Mouse (Mus musculus) 416B (cell line): Measurements from ENCODE around the gene Pdk3.

ENCODE experiments used
- DNase-seq: peaks from one replicate; pipeline ENCODE4 v3.0.0; 2011; ENCODE audit warnings: low read depth

The Pdk3 gene

DNA sequence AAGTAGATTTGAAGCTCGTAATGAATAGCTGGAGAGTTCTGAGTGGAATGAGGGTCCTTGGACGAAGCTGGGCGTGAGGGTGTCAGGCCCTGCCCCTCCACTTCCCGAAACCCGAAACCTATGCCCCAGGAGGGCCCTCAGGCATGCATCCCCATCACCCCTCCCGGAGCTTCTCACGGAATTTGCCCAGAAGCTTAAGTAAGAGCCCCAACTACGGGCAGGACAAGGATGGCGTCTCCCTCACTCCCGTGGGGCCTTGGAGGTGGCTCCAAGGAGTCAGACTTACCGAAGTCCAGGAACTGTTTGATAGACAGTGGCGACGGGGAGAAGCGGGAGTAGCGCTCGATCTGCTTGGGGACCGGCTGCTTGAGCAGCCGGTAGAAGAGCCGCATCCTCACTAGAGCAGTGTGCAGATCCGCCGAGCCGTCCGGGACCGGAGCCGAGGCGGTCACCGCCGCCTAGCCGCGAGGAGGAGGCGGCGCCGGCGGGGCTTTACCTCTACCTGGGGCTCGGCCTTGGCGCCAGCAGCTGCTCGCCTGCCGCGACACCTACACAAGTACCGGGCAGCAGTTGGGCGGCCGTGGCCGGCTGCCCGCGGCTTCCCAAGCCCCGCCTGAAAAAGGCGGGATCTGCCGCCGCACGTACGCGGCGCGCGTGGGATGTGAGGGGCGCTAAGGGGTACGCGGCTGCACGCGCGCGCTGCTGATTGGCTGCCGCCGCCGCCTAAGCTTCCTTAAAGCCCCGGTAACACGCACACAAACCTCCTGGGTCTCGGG is at the start of gene Pdk3:
Gene Pdk3 (minus strand): TSS at position 641 of the 776 bp plus-strand sequence.
- peak; percentile 91 for DNase-seq

DNA sequence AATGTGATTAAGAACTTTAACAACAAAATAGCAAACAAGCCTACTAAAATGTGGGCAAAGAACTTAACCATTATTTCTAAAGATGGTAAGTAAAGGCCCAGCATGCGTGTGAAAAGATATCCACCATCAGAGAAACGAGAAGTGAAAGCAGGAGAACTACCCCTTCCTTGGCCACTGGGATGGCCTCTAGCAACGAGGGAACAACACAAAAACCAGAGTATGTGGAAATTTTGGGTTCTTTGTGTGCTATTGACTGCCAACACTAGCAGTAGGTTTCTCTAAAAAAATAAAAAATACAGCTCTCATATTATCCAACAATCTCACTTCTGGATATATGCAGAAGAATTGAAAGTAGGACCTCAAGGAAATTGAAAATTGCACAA is 45.6 kb upstream of the Pdk3 start:
- DNase-seq, result no peak

DNA sequence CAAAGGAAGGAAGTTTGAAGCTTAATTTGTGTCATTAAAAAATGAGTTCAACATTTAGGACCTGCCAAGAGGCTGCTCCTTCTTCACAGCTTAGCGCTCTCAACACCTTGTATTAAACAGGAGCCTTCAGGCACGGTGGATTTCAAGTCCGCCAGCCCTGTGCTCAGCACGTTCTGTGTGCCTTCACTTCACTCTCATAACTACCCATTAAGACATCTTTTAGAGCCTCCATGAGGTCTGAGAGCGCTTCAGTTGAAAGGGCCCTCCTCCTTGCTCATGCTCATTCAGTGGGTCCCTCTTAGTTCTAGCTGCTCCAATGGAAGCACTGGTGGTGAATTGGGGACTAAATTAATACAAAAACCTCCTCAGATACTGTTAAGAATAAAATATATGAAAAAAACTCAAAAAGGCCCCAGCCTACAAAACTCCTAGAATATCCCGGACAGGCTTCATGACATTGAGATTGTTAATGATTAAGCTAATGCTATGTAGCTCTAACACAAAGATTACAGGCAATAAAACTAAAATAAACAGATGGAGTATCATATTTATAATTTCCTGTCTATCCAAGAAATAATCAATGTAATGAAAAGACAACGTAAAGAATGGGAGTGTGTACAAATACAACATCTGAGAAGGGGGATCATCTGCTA is 45.1 kb upstream of the Pdk3 start:
- DNase-seq, result no peak

DNA sequence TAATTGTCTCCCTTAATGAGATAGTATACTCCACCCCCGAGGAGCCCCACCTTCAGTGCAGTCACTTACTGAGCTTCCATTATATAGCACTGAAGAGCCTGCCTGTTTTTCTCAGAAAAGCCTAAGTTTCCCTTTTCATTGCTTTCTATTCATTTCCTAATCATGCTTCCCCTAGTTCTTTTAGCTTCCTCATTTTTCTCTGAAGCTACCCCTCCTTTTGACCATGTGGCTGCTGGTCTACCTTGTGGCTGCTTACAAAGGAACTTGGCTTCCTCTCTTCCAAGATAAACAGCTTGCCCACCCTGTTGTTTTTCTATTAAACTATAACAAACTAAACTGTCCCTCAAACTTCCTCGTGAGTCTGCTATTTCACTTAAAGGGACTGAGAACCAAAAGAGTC is 31.4 kb upstream of the Pdk3 start:
- peak; percentile 79 for DNase-seq

DNA sequence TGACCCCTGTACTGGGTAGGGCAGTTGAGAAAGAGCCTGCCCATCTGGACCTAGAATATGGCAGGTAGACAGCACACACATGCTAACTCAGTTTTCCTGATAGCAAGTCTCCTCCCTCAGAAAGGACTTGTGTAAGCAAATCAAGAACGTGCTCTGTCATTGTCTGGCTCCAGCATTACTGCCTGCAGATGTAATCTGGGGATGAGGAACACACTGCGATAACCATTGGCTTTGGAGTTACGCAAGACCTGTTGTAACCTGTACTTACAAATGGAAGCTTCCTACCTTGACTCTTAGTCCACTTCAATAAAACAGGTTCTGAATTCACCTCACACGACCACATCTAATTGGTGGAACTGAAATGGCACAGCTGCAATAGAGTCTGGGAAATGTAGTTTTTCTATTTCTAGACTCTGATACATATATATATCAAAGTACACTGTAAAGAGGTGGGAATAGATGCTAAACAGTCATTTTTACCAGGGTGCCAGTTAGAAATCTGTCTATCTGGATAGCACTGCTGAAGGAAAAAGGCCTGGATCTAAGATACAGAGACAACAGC is 30.6 kb upstream of the Pdk3 start:
- peak; percentile 66 for DNase-seq

DNA sequence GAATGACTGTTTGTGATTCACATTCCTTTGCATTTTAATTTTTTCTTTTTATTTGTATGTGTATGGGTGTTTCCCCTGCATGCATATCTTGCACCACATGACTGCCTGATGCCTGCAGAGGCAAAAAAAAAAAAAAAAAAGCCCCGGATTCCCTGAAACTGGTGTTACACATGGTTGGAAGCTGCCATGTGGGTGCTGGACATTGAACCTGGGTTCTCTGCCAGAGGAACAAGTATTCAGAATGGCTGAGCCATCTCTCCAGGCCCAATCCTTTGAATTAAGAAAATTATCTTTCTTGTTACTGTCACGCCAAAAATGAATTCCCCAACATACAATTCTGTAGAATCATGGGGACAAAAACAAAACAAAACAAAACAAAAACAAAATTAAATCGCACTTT is 25.8 kb upstream of the Pdk3 start:
- no peak for DNase-seq

DNA sequence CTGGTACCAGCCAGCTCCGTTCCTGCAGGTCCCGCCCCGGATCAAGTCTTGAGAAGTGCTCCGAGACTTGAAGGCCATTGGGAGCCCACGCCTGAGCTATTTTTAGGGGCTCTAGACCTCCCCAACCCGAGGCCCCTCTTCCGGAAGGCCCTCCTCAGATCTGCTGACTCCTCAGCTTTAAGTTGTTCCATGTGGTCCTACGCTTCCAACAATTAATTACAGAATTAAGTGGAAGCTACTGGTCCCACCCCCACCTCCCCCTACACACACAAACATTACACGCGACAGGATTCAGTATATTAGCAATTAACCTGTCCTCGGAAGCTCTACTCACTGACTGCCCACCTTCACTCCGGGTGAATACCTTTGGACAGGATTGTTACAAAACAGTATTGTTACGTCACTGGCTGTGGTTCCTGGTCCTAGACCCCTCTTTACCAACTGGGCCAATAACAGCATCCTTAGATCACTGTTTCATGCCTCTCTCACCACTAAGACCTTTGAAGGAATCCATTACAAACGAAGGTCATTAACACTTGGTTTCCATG is 410 bp upstream of the Pdk3 start:
- no peak for DNase-seq

DNA sequence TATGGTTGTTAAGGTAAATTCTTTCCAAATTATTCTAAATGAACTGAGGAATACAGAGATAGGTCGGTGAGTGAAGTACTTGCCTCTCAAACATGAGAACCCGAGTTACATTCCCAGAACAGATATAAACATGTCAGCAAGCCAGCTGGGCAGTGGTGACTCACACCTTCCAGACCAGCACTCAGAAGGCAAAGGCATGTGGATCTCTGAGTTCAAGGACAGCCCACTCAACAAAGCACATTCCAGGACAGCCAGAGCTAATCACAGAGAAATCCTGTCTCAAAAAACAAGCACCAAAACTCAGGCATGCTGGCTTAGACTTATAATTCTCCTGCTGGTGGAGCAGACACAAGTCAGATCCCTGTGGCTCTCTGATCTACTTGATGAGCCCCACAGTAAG is 6.2 kb downstream of the Pdk3 start:
- peak; percentile 49 for DNase-seq

DNA sequence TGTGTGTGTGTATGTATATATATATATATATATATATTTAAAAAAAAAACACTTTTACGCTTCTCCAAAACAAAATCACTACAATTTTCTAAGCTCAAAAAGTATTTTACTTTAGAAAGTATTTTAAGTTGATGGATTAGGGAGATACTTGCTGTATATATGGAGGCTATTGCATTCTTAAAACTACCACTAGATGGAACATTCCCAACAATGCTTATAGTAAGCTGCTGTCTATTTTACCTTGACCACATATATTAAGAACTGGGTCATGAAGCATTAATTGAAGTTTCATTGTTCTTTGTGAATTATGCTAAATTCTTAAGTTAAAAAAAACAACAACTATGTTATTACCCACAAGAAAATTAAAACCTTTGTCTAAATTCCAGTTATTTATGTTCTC is 24.0 kb downstream of the Pdk3 start:
- peak; percentile 32 for DNase-seq

DNA sequence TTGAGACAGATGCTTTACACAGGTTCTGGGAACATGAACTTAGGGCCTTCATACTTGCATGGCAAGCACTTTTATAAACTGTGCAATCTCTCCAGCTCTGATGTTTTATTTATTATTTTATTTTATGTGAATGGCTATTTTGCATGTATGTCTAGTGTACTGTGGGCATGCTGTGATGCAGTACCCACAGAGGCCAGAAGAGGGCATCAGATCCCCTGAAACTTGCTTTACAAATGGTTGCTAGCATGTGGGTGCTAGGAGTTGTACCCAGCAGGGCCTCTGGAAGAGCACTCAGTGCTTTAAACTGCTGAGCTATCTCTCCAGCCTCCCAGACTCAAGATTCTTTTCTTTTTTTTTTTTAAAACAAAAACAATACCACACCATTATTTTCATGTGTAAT is 38.8 kb downstream of the Pdk3 start:
- peak; percentile 52 for DNase-seq

DNA sequence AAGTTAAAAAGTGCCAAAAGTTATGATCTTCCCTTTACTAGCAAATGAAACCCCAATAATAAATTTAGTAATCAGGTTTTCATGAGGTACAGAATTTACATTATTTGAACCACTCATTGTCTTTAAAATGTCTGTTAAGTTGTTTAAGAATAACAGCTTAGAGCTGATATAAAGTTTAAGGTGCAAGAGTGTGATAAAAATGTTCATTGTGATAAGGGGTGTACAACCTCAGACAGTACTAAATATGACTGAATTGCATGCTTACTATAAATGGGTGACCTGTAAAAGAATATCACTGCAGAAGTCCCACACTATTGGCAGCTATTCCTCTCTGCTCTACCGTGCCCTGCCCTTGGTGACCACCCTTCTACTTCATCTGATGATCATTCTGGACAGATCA is 42.4 kb downstream of the Pdk3 start:
- no peak for DNase-seq

DNA sequence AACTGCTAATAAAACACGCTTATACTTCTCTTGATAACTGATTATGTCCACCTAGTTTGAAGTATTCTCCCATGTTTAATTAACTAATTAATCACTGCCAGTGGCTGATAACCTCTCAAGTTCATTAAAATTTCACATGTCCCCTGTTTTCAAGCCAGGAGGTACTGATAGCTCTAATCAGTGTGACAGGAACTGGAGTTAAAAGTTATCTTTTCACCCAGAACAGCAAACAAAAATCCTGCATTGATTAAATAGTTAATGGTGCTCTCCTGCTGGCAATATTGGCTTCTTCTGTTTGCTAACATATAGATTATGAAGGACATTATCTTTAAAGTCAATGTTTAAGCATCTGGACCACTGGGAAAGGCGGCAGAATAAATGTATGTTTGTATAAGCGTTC is 71.2 kb downstream of the Pdk3 start:
- DNase-seq, result no peak

DNA sequence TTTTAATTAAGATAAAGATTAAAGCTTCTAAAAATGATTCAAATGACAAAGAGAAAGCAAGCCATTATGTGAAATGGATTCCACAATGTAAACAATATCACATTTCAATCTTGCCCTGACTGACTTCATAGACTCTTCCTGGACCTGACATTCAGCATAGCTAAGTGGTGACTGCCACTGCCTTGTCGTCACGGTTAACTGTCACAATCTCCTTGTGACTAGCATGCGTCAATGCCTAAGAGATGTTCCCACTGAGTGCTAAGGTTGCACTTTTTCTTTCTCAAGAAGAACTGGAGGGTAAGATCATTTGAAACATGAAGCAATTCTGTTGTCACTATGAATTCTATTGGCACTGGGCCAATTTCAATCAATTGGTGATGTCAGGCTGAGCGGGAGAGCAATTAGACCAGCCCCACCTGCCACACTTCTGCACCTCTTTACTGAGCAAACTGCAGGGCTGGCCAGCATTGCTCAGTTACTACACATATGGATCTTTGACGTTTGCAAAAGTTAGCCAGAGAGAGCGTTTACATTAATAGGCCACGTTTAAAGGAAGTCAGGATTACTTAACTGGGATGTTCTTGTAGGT is 75.0 kb downstream of the Pdk3 start:
- peak; percentile 3 for DNase-seq

DNA sequence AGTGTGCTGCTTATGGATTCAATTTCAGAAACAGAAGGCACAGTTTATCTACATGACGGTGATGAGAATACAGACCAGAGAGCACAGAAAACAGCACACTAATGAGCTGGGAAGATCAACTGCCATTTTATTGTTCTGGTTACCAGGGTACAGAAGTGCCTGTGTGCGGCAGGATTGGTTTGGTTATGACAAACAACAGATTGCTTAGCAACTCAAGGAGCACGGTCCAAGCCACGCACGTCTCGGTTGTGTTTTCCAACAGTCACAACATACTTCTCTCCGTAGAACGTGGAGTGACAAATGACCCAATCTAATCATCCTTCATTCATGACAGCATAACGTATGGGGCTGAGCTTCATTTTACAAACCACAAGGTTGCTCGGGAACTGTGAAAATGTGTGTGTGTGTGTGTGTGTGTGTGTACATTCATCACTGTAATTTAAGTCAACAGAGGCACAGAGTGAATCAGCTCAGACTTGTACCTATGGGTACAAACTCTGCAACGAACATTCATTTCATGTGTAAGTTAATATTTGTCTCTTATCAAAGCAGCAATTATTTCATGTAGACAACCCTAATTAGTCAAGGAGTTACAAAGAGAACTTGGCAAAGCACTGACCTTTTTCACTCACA is 76.7 kb downstream of the Pdk3 start:
- DNase-seq, result no peak

DNA sequence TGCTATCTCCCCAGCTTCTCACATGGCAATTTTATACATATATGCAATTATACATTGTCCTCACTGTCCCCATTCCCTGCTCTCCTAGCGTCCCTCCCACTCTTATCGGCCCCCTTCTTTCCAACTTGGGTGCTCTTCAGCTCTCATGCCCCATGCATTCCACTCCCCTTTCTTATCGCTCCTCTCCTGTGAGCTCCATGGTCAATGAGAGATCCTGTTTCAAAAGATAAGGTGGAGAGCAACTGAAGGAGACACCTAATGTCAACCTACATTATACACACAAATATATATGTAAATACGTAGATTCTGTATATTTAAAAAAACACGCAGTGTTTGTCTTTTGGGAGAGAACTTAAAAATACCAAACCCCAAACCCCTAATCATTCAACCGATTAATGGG is 81.4 kb downstream of the Pdk3 start:
- DNase-seq, result no peak

DNA sequence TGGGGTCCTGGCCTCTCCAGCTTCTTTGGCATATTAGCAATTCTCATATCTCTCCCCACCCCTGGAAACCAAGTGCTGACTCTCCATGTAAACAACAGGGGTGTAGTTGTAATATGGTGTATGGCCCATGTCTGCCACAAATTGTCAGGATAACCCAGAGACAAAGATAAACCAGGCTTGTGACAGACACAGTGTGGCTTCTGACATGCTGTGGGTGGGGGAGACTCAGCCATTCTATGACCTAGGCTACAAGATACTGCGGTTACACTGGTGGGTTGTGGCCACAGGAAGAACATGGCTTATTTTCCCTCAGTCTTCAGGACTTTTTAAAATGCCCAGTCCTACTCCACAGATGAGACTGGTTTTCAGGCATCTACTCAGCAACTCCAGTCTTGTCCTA is 82.8 kb downstream of the Pdk3 start:
- DNase-seq, result no peak

DNA sequence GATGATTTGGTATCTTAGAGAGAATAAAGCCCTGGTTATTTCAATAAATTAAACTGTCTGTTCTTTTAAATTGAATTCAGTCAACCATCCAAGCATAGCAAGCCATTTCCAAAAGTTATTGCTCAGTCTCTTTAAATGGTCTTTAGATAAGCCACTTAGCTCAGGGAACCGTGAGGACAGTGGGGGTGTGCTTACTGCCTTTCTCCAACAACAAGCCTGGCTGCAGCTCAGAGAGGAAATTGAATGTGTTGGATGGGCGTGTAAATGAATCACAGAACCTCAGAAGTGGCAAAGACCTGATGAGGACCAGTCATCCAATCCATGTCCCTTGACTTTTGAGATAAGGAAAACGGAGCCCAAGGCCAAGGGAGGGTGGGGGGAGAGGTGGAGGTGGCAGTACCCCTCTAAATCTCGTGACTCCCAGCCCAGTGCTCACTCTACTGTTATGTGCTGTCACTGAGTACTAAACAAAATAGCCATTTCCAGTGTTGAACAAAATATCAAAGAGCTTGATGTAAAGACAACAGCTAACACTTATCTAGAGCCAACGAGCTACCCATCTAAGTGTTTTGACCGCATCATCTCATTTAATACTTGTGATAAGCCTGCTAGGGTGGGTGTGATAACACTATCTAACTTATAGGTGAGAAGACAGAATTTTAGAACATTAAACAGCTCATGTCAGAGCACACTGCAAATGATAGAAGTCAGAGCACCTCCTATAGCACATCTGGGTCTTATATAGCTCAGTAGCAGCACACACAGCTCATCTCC is 98.8 kb downstream of the Pdk3 start:
- DNase-seq, result no peak

DNA sequence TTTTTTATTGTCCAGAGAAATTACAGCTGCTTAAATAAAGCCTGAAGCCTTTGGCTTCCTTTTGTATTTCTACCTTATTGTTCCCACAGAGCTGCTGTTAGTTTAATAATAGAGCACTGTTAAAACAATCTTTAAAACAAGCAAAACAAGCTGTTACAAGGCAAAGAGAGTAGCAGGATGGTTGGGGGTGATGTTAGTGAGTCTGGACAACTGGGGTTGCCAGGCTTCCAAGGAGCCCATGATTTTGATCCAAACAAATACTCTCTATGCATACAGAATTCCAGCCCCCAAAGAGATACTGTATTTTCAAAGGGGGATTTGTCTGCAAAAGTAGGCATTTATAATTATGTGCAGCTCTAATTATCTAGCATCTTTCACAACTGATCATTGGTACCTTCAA is 99.6 kb downstream of the Pdk3 start:
- no peak for DNase-seq

DNA sequence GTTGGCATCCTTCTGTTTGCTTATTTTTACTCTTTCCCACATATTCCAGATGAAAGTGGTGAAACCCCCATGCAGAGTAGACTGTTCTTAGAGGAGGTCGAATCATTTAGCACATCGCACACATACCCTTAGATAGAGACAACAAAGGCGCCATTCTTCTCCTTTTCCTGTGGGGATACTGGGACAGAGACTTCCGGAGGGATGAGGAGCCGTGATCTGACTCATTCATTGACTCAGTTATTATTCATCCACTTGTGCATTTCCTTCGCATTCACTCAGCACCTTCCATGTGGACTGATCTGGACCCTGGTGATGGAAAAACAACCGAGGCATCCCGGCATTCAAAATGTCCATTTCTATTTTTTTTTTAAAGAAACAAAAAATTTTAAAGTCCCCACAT is 101.1 kb downstream of the Pdk3 start:
- DNase-seq, result no peak

DNA sequence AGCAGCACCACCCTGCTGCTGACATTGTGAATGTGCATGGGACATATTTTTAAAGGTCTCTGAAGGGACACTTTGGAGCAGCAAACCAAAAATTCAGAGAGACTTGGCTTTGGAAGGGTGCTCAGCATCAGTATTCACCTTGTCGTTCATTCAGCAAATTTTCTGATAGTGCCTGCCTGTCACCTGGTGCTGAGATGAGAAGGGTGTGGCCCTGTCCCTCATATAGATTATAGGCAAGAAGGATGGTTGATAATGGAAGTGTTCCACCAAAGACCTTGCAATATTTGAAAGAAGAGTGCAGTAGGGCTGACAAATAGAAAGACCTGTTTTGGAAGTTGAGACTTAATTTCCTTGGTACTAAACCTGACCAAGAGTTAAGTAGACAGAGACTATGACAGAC is 102.5 kb downstream of the Pdk3 start:
- no peak for DNase-seq
